Mouse (Mus musculus) stomach, postnatal 0 days (tissue): ENCODE measurements around the gene Foxp1.

Source experiments
- CTCF ChIP-seq: IDR thresholded peaks from 2 replicates; pipeline ENCODE4 v1.5.1; 2016; ENCODE audit warnings: antibody characterized with exemption, low read depth, mild to moderate bottlenecking, moderate library complexity
- EP300 ChIP-seq: optimal IDR thresholded peaks from 2 replicates; pipeline ENCODE3; 2016; ENCODE audit warnings: antibody characterized with exemption

- TF ChIP-seq CTCF (no peak), EP300 (no peak)
Observed at GRCm38 (mm10) chr6:99534211-99534745, 11.8 kb upstream of the Foxp1 start.
